Mouse (Mus musculus): ENCODE measurements around the gene Chmp5. TPM values are rescaled to one million over a fixed set of nuclear protein-coding genes. Genes with fewer than 3 reads are reported as not detected.

The Chmp5 gene
- 25.8 TPM for total RNA-seq (2023)

DNA sequence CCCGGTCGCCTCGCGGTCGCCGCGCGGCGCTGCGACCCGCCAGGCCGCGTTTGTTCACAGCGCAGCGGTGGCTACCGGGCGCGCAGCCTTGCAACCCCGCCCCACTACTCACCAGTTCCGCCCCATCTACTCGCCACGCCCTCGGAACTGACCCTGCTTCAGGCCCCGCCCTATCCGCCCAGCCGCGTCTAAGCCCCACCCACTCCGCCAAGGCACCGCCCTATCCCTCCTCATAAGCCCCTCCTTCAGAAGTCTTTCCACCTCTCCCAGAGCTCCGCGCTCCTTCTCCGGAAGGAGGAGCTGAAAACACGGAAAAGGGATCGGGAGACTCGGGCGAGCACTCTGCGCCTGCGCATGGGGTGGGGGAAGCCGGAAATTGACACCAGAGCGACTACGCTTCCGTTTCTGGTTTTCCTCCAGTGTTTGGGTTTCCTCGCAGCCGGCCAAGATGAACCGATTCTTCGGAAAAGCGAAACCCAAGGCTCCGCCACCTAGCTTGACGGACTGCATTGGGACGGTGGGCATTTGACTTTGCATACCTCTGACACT, at the start of gene Chmp5, which contains the start of gene Bag1:
Gene Chmp5, plus strand, starts transcription at position 248 of the 549 bp plus-strand sequence.
Gene Bag1, minus strand, starts transcription at position 135 of the 549 bp plus-strand sequence.

DNA sequence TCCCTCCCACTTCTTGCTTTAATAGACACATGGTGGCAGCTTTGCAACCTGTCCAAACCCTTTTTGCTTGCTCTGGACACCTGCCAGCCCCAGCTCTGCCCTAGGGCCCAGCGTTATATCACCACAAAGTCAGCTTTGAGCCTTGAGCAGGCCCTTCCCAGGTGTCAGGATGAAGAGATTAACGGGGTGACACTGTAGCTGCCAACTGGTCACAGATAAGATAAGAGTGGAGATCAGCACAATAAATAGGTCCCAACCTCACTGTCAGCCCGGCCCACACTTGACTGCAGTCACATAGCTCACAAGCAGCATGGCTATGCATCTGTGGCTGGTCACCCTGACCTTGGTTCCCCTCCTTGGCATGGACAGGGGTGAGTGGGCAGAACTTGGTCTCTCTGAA, 28.4 kb upstream of the Chmp5 start, which contains the start of gene Spink4:
Gene Spink4, plus strand, starts transcription at position 268 of the 400 bp plus-strand sequence.

DNA sequence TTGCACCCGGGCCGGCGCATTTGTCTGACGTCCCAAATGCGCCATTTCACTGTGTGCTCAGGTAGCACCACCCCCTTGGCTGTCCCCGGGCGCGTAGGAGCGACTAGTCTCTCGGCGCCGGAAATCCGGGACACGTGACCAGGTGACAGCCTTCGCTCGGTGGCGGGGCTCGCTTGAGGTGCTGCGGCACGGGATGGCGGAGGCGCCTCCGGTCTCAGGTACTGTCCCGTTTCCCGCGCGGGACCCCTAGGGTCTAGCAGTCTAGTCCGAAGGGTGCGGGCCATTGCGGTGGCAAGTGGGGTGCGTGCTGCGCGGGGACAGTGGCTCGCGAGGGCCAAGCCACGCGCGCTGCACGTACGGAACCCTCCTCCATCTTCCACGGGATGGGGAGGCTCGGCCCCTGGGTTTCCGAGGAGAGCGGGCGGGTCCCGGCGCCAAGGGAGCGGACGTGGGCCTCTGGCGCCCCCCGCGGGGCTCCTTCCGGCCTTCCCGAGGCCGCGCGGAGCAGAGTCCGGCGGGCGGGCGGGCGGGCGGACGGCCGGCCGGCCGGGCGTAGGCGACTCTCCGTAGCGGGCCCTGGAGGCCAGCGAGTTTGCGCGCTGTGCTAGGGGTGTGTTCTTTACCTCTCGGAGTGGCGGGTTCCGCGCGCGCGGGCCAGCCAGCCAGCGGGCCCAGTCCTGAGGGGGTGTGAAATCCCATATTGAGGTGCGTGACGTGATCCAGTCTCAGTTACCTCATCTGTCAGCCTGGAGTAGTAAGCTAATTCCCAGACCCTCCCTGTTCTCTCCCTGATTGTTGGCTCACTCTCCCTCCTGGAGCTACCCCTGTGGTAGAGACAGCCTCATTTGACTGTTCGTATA, 22.9 kb downstream of the Chmp5 start, which contains the start of gene Nfx1:
Gene Nfx1, plus strand, starts transcription at position 65 of the 860 bp plus-strand sequence.

Other genes with a start within 250 kb of the Chmp5 start
- gene Aptx, start 245.2 kb upstream of the Chmp5 start, total RNA-seq (2023): 21.7 TPM
- gene Dnaja1, start 226.3 kb upstream of the Chmp5 start, total RNA-seq (2023): 543 TPM
- gene Smu1, start 190.5 kb upstream of the Chmp5 start, total RNA-seq (2023): 71.0 TPM
- 71.0 TPM for gene B4galt1, start 94.4 kb upstream of the Chmp5 start, total RNA-seq (2023)
- not detected for gene Spink4, start 28.4 kb upstream of the Chmp5 start, total RNA-seq (2023)
- gene Bag1, start 113 bp upstream of the Chmp5 start, total RNA-seq (2023): 66.7 TPM
- 96.7 TPM for gene Nfx1, start 22.5 kb downstream of the Chmp5 start, total RNA-seq (2023)
- not detected for gene Aqp7, start 99.7 kb downstream of the Chmp5 start, total RNA-seq (2023)
- 62.2 TPM for gene Aqp3, start 149.8 kb downstream of the Chmp5 start, total RNA-seq (2023)
- gene Nol6, start 176.0 kb downstream of the Chmp5 start, total RNA-seq (2023): 66.9 TPM
- 72.2 TPM for gene Ube2r2, start 187.3 kb downstream of the Chmp5 start, total RNA-seq (2023)

Measured in CD4-positive naive resting alpha-beta T cell, adult 57 days (primary cell).